Mouse (Mus musculus) megakaryocyte-erythroid progenitor cell, adult 5 weeks (primary cell): ENCODE data around the gene Stk24. TPM values are rescaled to one million over a fixed set of nuclear protein-coding genes. Genes with fewer than 3 reads are reported as not detected.

Source experiments
- polyA plus RNA-seq: library from polyadenylated mRNA; stranded (reverse); fragments of >175 nt; gene quantifications from 2 replicates; pipeline ENCODE4 v1.2.3, GENCODE M21; 2012

The Stk24 gene
- 71.6 and 76.6 TPM in 2 replicates for polyA plus RNA-seq

DNA sequence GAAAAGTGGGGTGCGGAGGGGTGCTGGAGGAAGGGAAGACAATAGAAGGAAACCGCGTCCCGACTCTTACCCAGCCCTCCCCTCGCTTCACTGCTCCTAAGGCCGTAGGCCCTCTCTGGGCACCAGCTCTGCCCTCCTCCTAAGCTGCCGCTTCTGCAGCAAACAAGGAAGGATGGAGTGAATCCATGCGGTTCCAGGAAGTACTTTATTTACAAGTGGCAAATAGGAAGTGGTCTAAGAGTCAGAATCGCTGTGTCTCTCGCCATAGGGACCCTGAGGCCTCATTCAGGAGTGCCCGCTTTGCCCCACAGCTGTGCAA lies at the start of gene Stk24:
Gene Stk24 (minus strand): TSS at position 185 of the 319 bp plus-strand sequence.

Other genes starting within 250 kb of the Stk24 start
- not detected in 2 replicates for gene Slc15a1, start 125.2 kb upstream of the Stk24 start, polyA plus RNA-seq